9 mouse cellular contexts compared by ENCODE assay signal in the genomic region with DNA sequence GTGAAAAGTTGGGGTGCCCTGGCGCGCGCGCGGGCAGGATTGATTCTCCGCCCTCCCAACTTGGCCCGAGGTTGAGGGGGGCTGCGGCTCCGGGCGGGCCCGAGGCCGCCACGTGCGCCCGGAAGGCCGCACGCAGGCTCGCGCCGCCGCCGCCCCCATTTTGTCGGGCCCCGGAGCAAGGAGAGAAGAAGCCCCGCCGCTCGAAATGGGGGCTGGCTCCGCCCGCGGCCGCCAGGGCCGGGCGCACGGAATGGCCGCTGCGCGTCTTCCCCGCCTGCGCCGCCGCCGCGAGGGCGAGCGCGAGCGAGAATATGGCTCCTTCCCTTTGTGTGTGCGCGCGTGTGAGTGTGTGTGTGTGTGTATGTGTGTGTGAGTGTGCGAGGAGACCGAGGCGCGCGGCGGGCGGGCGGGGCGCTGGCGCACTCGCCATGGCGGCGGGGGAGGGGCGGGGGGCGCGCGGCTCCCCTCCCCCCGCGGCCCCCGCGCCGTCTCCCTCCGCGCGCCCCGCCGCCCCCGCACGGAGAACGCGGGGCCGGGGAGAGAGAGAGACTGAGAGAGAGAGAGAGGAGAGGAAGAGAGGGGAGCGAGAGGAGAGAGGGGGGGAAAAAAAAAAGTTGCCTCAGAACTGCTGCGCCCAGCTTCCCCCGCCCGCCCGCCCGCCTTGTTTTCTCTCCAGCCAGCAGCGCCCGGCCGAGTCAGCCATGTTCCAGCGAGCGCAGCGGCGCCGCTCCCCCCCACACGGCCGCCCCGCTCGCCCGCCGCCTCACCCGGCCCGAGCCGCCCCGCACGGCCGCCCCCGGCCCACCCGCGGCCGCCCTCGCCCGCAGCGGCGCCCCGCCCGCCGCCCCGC. TPM values are rescaled to one million over a fixed set of nuclear protein-coding genes. Genes with fewer than 3 reads are reported as not detected.
DNase-seq lines count a peak whose midpoint lies in the region; ATAC-seq and TF ChIP-seq lines count a peak whose summit lies in the region.
"Had no signal": no experiment of that assay in that cellular context is flagged by ENCODE, and none has a peak within 500 bp of the region (broad histone marks: within the 10 kb centered on the region; RNA-seq: fewer than 3 reads in every experiment).

No protein-coding gene starts in this region.

- TF ChIP-seq CTCF in G1E (IDR thresholded peaks at IDR 0.05; ENCODE audit: low read depth, low read length): no peak

- peak overlapping the region; percentile 84 for H3K4me3 ChIP-seq in G1E (ENCODE audit: low read depth, low read length)
- H3K4me3 ChIP-seq in hindbrain, embryonic 10.5 days: peak overlapping the region; percentile 89
- H3K4me3 ChIP-seq in lung, embryonic 16.5 days (ENCODE audit: low read length): peak overlapping the region; percentile 84

- peaks cover 26% of the 10 kb centered on the region for H3K36me3 ChIP-seq in G1E (replicated peaks)
- H3K36me3 ChIP-seq in hindbrain, embryonic 10.5 days: peaks cover 25% of the 10 kb centered on the region
- H3K36me3 ChIP-seq in lung, embryonic 16.5 days (ENCODE audit: control insufficient read depth, insufficient read depth, low read length): peaks cover 9% of the 10 kb centered on the region

- H3K27me3 ChIP-seq in G1E (ENCODE audit: insufficient read depth, low read length): no peaks in the 10 kb centered on the region
- no peaks in the 10 kb centered on the region for H3K27me3 ChIP-seq in hindbrain, embryonic 10.5 days (ENCODE audit: insufficient read depth, poor library complexity, severe bottlenecking)
- H3K27me3 ChIP-seq in lung, embryonic 16.5 days (ENCODE audit: control insufficient read depth, insufficient read depth, low read depth, low read length): no peaks in the 10 kb centered on the region

- WGBS in hindbrain, embryonic 10.5 days: under 1% methylated on average over 96 of the region's 120 CpGs
- under 1% methylated on average over 77 of the region's 120 CpGs for WGBS in lung, embryonic 16.5 days

- peak; percentile 42 for DNase-seq in G1E (ENCODE audit: low spot score)
- DNase-seq in cerebellum, adult 9-10 months: peak; percentile 83
- peak; percentile 57 to 84 for DNase-seq in frontal cortex, adult 2 months (ENCODE audit: extremely low spot score in 1 of 2, low spot score in 1 of 2)
- peak; percentile 84 for DNase-seq in hindbrain, embryonic 10.5 days (ENCODE audit: low spot score)
- peak; percentile 90 for DNase-seq in layer of hippocampus, adult 9-11 months
- DNase-seq in ovary, adult 18-20 months (ENCODE audit: low spot score): peak; percentile 78
- peak; percentile 63 to 74 for DNase-seq in thymus, adult 18-20 months

- no peaks in the 10 kb centered on the region for H3K9me3 ChIP-seq in G1E (replicated peaks)
- H3K9me3 ChIP-seq in hindbrain, embryonic 10.5 days: no peaks in the 10 kb centered on the region
- H3K9me3 ChIP-seq in lung, embryonic 16.5 days (ENCODE audit: control insufficient read depth, low read length): no peaks in the 10 kb centered on the region

- peak overlapping the region; percentile 99 for H3K9ac ChIP-seq in lung, embryonic 16.5 days (ENCODE audit: low read length)

- peak overlapping the region; percentile 100 for H3K27ac ChIP-seq in hindbrain, embryonic 10.5 days
- peak overlapping the region; percentile 99 for H3K27ac ChIP-seq in lung, embryonic 16.5 days (ENCODE audit: low read length)

- H3K4me2 ChIP-seq in lung, embryonic 16.5 days (ENCODE audit: low read depth, low read length): peak overlapping the region; percentile 78

- peaks cover 17% of the 10 kb centered on the region for H3K4me1 ChIP-seq in G1E (ENCODE audit: insufficient read depth, low read depth, low read length)
- peaks cover 29% of the 10 kb centered on the region for H3K4me1 ChIP-seq in hindbrain, embryonic 10.5 days (replicated peaks)
- H3K4me1 ChIP-seq in lung, embryonic 16.5 days (replicated peaks; ENCODE audit: control insufficient read depth, insufficient read depth, low read length): peaks cover 11% of the 10 kb centered on the region; the same call in 1 of the 2 replicates

- ATAC-seq in G1E (ENCODE audit: extremely low read depth, insufficient number of reproducible peaks, low FRiP score, poor library complexity, severe bottlenecking): no peak
- peak; percentile 43 for ATAC-seq in lung, embryonic 16.5 days (ENCODE audit: low read depth)

RNA-seq across cellular contexts. Expression of gene Gm42791, which starts 56.8 kb away (rescaled TPM):
- not detected in 2 replicates for total RNA-seq in G1E (2014; fragmentation: Nextera tagmentation)
- total RNA-seq in G1E (2017): not detected in 2 replicates
- not detected in 2 replicates for polyA plus RNA-seq in G1E (2012)
- not detected in 2 replicates for polyA plus RNA-seq in frontal cortex, adult 2 months (2012; rRNA removed)
- 1.6 and 3.8 TPM in 2 replicates for polyA plus RNA-seq in hindbrain, embryonic 10.5 days (2016; fragmentation: Nextera tagmentation; extraction: Ambion mirVana)
- 0.94 and 1.3 TPM in 2 replicates for polyA plus RNA-seq in lung, embryonic 16.5 days (2015; fragmentation: Nextera tagmentation; extraction: Ambion mirVana)
- polyA plus RNA-seq: large intestine, adult 2 months had no signal
